Mouse (Mus musculus): ENCODE results near the gene Ewsr1.

- TF ChIP-seq USF1 (IDR thresholded peaks at IDR 0.05; ENCODE audit: low read depth, low read length) (no peak), MEF2A (IDR thresholded peaks at IDR 0.05; ENCODE audit: extremely low read depth, insufficient replicate concordance, low read depth, low read length, poor library complexity, severe bottlenecking) (no peak), TBP (IDR thresholded peaks at IDR 0.05; ENCODE audit: low read depth, low read length) (no peak), CTCF (IDR thresholded peaks at IDR 0.05 in 2 of 3, conservative IDR thresholded peaks at IDR 0.05 in 1 of 3; ENCODE audit: control insufficient read depth in 1 of 3, insufficient read depth in 1 of 3, low read depth in 2 of 3, low read length in 3 of 3, poor library complexity in 1 of 3, severe bottlenecking in 1 of 3) (no peak), POLR2A (IDR thresholded peaks at IDR 0.05; ENCODE audit: control insufficient read depth in 1 of 2, insufficient read depth in 1 of 2, low read depth in 1 of 2, low read length in 2 of 2, poor library complexity in 1 of 2) (no peak), E2F4 (IDR thresholded peaks at IDR 0.05; ENCODE audit: borderline replicate concordance, low read depth, low read length) (no peak), ZNF384 (IDR thresholded peaks at IDR 0.05; ENCODE audit: low read depth, low read length) (no peak), MAX (IDR thresholded peaks at IDR 0.05; ENCODE audit: low read length) (no peak)
Measured at GRCm38 (mm10) chr11:5035421-5035820, 63.6 kb downstream of the Ewsr1 start.
